Mouse (Mus musculus): ENCODE results near the gene Slc16a10. TPM values are rescaled to one million over a fixed set of nuclear protein-coding genes. Genes with fewer than 3 reads are reported as not detected.

Gene Slc16a10
- polyA plus RNA-seq, 1 experiment: 57.2 TPM

DNA sequence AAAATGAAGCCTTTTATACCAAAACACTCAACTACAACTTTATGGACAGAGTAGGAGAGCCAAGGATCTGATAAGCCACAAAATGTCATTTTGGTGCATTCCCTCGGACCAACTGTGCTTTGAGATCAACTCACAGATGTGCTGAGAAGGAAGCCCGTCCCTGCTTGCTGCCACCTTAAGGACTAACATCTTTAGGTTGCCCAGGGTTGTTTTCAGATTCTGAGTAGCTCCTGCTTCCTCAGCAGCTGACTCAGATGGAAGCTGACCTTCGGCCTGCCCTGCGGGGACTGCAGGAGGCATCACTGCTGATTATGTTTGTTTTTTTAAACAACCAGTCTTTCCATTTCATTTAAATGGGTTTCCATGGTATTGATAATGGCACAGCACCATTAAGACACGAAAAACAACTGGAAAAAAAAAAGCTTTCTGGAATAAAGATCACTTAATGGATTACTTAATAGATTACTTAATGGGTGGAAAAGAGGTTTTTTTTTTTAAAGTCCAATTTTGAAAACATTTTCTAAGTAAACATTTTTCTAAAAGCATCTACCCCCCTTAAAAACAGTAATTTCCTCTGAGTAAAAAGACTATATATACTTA is 78.7 kb downstream of the Slc16a10 start:
- peak overlapping the region; percentile 99 for H3K27ac ChIP-seq (ENCODE audit: insufficient read depth, low read depth, low read length)
- peak; percentile 90 for DNase-seq
- peaks cover 55% of the 10 kb centered on the region for H3K4me1 ChIP-seq (ENCODE audit: control insufficient read depth, insufficient read depth, low read length)
- no peaks in the 10 kb centered on the region for H3K27me3 ChIP-seq (replicated peaks; ENCODE audit: control insufficient read depth, insufficient read depth, low read length)
- no peak overlapping the region; the same call in 1 of the 2 replicates for H3K4me3 ChIP-seq (ENCODE audit: insufficient read depth, low read depth, low read length)
- 15% methylated on average over 5 of the region's 5 CpGs for WGBS
- no peaks in the 10 kb centered on the region for H3K36me3 ChIP-seq (ENCODE audit: control insufficient read depth, insufficient read depth, low read length)
- TF ChIP-seq POLR2A (IDR thresholded peaks at IDR 0.05; ENCODE audit: low read depth, low read length) (no peak), CTCF (conservative IDR thresholded peaks at IDR 0.05; ENCODE audit: insufficient read depth, insufficient read length, low read depth, low read length) (no peak)

DNA sequence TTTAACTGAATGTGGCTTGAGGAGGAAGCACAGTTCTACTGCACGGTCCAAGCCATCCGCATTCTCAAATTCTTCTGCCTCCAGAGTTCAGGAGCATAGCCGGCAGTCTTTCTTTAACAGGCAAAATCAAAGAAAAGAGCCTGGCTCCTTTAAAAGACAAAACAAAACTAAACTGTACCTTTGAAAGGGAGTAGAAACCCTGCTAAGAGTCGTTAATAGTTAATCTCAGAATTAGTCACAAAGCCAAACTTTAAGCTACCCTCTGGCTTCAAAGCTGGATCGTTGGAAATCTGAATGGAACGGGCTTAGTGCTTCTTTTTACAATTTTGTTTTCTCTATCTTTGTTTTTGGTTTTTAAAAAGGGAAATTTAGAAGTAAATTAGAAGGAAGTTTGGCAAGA is 79.2 kb downstream of the Slc16a10 start:
- H3K27me3 ChIP-seq (replicated peaks; ENCODE audit: control insufficient read depth, insufficient read depth, low read length): no peaks in the 10 kb centered on the region
- no peaks in the 10 kb centered on the region for H3K36me3 ChIP-seq (ENCODE audit: control insufficient read depth, insufficient read depth, low read length)
- TF ChIP-seq POLR2A (IDR thresholded peaks at IDR 0.05; ENCODE audit: low read depth, low read length) (no peak), CTCF (conservative IDR thresholded peaks at IDR 0.05; ENCODE audit: insufficient read depth, insufficient read length, low read depth, low read length) (no peak)
- no peak overlapping the region; the same call in 1 of the 2 replicates for H3K4me3 ChIP-seq (ENCODE audit: insufficient read depth, low read depth, low read length)
- WGBS: 28% methylated on average over 6 of the region's 6 CpGs
- peak overlapping the region; percentile 99 for H3K27ac ChIP-seq (ENCODE audit: insufficient read depth, low read depth, low read length)
- peak; percentile 76 for DNase-seq
- H3K4me1 ChIP-seq (ENCODE audit: control insufficient read depth, insufficient read depth, low read length): peaks cover 51% of the 10 kb centered on the region

DNA sequence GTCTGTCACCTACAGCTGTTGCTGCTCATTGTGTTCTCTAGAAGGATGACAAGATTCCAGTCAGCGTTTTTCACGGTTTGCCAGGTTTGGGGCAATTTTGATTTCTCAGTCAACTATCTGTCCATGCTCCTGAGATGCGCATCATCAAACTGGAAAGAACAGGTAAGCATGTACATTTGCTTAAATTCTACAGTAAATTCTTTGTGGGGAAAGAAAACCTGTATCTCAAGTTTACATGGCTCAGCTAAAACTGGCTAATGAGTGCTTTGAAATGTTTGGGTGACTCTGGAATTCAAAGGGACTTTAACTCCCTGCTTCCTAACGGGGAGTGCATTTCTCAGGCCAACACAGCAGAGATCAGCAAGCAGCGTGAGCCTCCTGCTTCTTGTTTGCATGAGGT is 80.1 kb downstream of the Slc16a10 start:
- peaks cover 56% of the 10 kb centered on the region for H3K4me1 ChIP-seq (ENCODE audit: control insufficient read depth, insufficient read depth, low read length)
- peak overlapping the region; percentile 99 for H3K27ac ChIP-seq (ENCODE audit: insufficient read depth, low read depth, low read length)

DNA sequence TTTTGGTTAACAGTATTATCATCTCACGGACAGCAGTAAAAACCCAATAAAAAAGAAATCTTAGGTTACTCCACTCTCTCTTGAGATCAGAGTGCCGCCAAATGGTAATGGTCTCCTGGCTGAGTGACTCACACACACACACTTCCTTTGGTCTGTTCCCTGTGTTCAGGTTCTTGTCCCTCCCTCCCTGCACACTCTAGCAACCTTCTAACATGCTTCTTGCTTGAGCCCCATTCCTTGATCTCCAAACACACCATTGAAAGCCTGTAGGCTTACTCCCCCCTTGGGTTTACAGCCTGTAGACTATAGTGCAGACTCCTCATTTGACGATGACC is 83.3 kb downstream of the Slc16a10 start:
- no peak overlapping the region for H3K4me3 ChIP-seq (ENCODE audit: insufficient read depth, low read depth, low read length)
- no peak for DNase-seq
- H3K27me3 ChIP-seq (replicated peaks; ENCODE audit: control insufficient read depth, insufficient read depth, low read length): no peaks in the 10 kb centered on the region
- no peak for TF ChIP-seq CTCF (conservative IDR thresholded peaks at IDR 0.05; ENCODE audit: insufficient read depth, insufficient read length, low read depth, low read length)
- peak overlapping the region; percentile 61 for H3K27ac ChIP-seq (ENCODE audit: insufficient read depth, low read depth, low read length)
- no peaks in the 10 kb centered on the region for H3K36me3 ChIP-seq (ENCODE audit: control insufficient read depth, insufficient read depth, low read length)
- H3K4me1 ChIP-seq (ENCODE audit: control insufficient read depth, insufficient read depth, low read length): peaks cover 45% of the 10 kb centered on the region
- 36% methylated on average over 3 of the region's 3 CpGs for WGBS

More for the DNA sequence above, 80.1 kb downstream of the Slc16a10 start:
- 35% methylated on average over 5 of the region's 5 CpGs for WGBS
- Histone ChIP-seq H3K36me3 (ENCODE audit: control insufficient read depth, insufficient read depth, low read length) (no peaks in the 10 kb centered on the region), H3K4me3 (ENCODE audit: insufficient read depth, low read depth, low read length) (no peak overlapping the region), H3K27me3 (replicated peaks; ENCODE audit: control insufficient read depth, insufficient read depth, low read length) (no peaks in the 10 kb centered on the region)
- TF ChIP-seq POLR2A (IDR thresholded peaks at IDR 0.05; ENCODE audit: low read depth, low read length): no peak
- DNase-seq: peak; percentile 59

DNA sequence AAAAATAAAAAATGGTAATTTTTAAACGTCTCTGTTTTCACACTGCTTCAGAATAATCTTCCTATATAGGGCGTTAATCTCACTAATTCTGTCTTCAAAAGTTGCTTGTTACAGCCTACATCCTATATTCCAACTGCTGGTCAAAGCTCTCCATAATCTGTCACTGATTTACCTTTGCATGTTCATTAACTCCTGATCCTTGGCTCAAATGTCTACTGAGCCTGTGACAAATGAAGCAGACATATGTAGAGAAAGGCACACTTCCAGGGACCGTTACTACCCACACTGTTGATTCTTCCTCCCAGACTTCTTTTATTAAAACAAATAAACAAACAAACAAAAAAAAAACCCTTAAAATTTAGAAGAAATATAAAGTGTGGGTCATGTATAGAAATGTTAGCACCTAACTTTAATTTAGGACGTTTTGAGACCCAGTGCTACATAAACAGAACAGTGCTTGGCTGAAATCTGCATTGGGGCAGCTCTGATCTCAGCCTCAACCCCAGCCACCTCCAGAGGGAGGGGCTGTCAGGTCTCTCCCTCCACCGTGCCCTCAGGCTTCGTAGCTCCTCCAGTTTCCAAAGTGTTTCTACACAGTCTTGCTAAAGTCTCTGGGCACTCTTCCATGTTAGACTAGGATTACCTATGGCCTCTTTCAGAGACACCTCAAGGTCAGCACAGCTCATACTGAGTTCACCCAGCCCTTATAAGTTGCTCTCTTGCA is 83.8 kb downstream of the Slc16a10 start:
- TF ChIP-seq POLR2A (IDR thresholded peaks at IDR 0.05; ENCODE audit: low read depth, low read length) (no peak), CTCF (conservative IDR thresholded peaks at IDR 0.05; ENCODE audit: insufficient read depth, insufficient read length, low read depth, low read length) (no peak)
- Histone ChIP-seq H3K4me3 (ENCODE audit: insufficient read depth, low read depth, low read length) (no peak overlapping the region), H3K27me3 (replicated peaks; ENCODE audit: control insufficient read depth, insufficient read depth, low read length) (no peaks in the 10 kb centered on the region), H3K4me1 (ENCODE audit: control insufficient read depth, insufficient read depth, low read length) (peaks cover 46% of the 10 kb centered on the region), H3K27ac (ENCODE audit: insufficient read depth, low read depth, low read length) (peak overlapping the region; percentile 61), H3K36me3 (ENCODE audit: control insufficient read depth, insufficient read depth, low read length) (no peaks in the 10 kb centered on the region)
- WGBS: 23% methylated on average over 6 of the region's 6 CpGs
- DNase-seq: peak; percentile 67

DNA sequence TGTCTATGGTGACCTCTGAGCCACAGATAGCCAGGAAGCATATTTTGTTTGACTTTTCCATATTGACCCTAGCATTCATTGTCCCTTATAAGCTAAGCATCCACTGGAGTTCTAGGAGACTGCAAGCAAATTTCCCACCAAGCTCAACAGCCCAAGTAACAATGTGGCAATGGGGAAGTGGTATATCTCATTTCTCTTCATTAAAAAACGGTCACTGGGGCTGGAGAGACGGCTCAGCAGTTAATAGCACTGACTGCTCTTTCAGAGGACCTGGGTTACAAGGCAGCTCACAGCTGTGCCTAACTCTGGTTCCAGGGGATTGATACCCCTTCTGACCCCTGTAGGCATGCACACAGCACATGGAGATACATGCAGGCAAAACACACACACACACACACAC is 84.4 kb downstream of the Slc16a10 start:
- TF ChIP-seq CTCF (conservative IDR thresholded peaks at IDR 0.05; ENCODE audit: insufficient read depth, insufficient read length, low read depth, low read length): no peak
- TF ChIP-seq POLR2A (IDR thresholded peaks at IDR 0.05; ENCODE audit: low read depth, low read length): no peak
- Histone ChIP-seq H3K4me1 (ENCODE audit: control insufficient read depth, insufficient read depth, low read length) (peaks cover 44% of the 10 kb centered on the region), H3K27me3 (replicated peaks; ENCODE audit: control insufficient read depth, insufficient read depth, low read length) (no peaks in the 10 kb centered on the region), H3K4me3 (ENCODE audit: insufficient read depth, low read depth, low read length) (no peak overlapping the region), H3K36me3 (ENCODE audit: control insufficient read depth, insufficient read depth, low read length) (no peaks in the 10 kb centered on the region), H3K27ac (ENCODE audit: insufficient read depth, low read depth, low read length) (peak overlapping the region; percentile 5; the same call in 1 of the 2 replicates)
- no peak for DNase-seq
- 29% methylated on average over 2 of the region's 2 CpGs for WGBS

DNA sequence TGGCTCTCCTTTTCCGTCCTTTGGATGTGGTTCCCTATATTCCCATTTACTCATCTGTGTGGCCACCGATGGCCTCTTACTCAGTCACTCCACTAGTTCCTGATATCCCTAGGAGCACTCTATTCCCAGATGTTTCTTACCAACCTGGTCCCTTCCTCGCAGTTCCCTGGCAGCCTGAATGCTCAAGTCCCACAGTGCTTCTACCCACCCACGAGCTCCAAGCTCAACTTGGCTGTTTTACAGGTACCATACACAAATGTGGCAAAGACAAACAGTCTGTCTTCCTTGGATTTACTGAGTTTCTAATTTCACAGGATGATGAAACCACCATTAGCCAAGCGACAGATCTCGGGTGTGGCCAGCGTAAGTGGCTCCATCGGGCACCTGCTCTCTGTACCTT is 87.6 kb downstream of the Slc16a10 start:
- Histone ChIP-seq H3K4me3 (ENCODE audit: insufficient read depth, low read depth, low read length) (no peak overlapping the region), H3K4me1 (ENCODE audit: control insufficient read depth, insufficient read depth, low read length) (peaks cover 27% of the 10 kb centered on the region), H3K36me3 (ENCODE audit: control insufficient read depth, insufficient read depth, low read length) (no peaks in the 10 kb centered on the region; the same call in 1 of the 2 replicates), H3K27me3 (replicated peaks; ENCODE audit: control insufficient read depth, insufficient read depth, low read length) (no peaks in the 10 kb centered on the region), H3K27ac (ENCODE audit: insufficient read depth, low read depth, low read length) (no peak overlapping the region)
- DNase-seq: no peak
- 91% methylated on average over 8 of the region's 8 CpGs for WGBS
- TF ChIP-seq CTCF (conservative IDR thresholded peaks at IDR 0.05; ENCODE audit: insufficient read depth, insufficient read length, low read depth, low read length) (no peak), POLR2A (IDR thresholded peaks at IDR 0.05; ENCODE audit: low read depth, low read length) (no peak)

Measured in kidney, adult 2 months (tissue).